Mouse (Mus musculus) G1E (cell line): ENCODE measurements around the gene Thbs4.

ENCODE experiments used
- CTCF ChIP-seq: IDR thresholded peaks from 2 replicates; pipeline ENCODE4 v1.5.1; 2012; ENCODE audit warnings: low read depth, low read length, inconsistent platforms, mixed read lengths
- GATA1 ChIP-seq: IDR thresholded peaks from 2 replicates; pipeline ENCODE4 v1.6.1; 2012; ENCODE audit warnings: borderline replicate concordance, low read length, inconsistent platforms, mixed read lengths

DNA sequence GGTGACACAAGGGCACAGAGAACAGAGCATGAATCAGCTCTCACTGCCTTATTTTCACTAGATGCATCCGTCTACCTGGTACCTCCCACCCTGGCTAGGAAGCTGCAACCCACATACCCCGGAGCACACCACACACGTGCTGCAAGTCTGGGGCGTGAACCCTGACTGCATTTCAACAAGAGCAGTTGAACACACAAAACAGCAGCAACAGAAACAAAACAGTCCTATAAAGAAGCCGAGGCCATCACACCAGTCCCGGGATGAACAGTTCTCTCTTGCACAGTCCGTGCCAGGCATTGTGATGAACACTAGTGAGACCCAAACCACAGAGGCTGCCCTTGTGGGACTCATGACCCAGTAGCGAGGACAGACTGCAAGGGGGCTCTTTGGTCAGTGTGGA, 40.9 kb downstream of the Thbs4 start:
- TF ChIP-seq CTCF (no peak), GATA1 (no peak)
